Mouse (Mus musculus) E14TG2a.4 (cell line): ENCODE measurements at regions not wholly inside any gene's neighbourhood (a gene's known extent, or its start where the extent isn't known, plus 50 kb on each side); places are given as distances from the start of the nearest gene placed in this dataset.

Experiments used
- H3K27me3 ChIP-seq: 2 replicates; pipeline ENCODE4 v1.6.1; 2014; ENCODE audit warnings: low read length, control low read depth; ENCODE audit not compliant: insufficient read depth
- H3K36me3 ChIP-seq: 2 replicates; pipeline ENCODE4 v1.6.1; 2014; ENCODE audit warnings: low read length, control low read depth; ENCODE audit not compliant: insufficient read depth
- H3K4me1 ChIP-seq: replicated peaks from 2 replicates; pipeline ENCODE4 v1.6.1; 2014; ENCODE audit warnings: low read depth, low read length, control low read depth
- H3K4me3 ChIP-seq: replicated peaks from 2 replicates; pipeline ENCODE4 v1.5.1; 2014; ENCODE audit warnings: mild to moderate bottlenecking, low read length
- H3K9me3 ChIP-seq: 2 replicates; pipeline ENCODE4 v1.6.1; 2014; ENCODE audit warnings: low read length, control low read depth
- CTCF ChIP-seq: conservative IDR thresholded peaks from 2 replicates; pipeline ENCODE4 v1.5.1; 2014; ENCODE audit warnings: low read length
- NANOG ChIP-seq: IDR thresholded peaks from 2 replicates; pipeline ENCODE4 v1.6.1; 2014; ENCODE audit warnings: borderline replicate concordance, low read length, mixed read lengths
- POU5F1 ChIP-seq: IDR thresholded peaks from 2 replicates; pipeline ENCODE4 v1.6.1; 2014; ENCODE audit warnings: low read length, borderline replicate concordance

DNA sequence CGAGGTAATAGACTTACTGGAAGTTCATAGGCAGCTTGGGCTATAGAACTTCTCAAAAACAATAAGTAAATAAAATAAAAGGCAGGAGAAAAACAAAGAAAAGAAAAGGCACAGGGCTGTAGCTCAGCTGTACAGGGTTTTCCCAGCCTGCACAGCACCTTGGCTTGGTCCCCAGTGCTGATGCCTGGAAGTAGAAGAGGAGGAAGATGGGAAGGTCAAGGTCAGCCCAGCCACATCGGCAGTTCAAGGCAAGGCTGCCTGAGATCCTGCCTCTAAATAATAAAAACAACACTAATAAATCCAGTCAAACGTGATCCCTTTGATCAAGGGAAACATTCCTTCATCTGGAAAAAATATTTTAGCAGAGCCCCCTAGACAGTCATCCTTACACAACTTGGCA lies 103.1 kb downstream of the Cenpf start:
- H3K4me1 ChIP-seq: 0 out of 2 replicates have a peak, but pooled peaks cover 3% of the 10 kb centered on the region
- peaks cover 25% of the 10 kb centered on the region for H3K9me3 ChIP-seq
- TF ChIP-seq NANOG: no peak
- no peak for TF ChIP-seq POU5F1
- no peak for TF ChIP-seq CTCF
- no peak overlapping the region for H3K4me3 ChIP-seq
- peaks cover 6% of the 10 kb centered on the region; the same call in 1 of the 2 replicates for H3K27me3 ChIP-seq
- no peaks in the 10 kb centered on the region for H3K36me3 ChIP-seq

DNA sequence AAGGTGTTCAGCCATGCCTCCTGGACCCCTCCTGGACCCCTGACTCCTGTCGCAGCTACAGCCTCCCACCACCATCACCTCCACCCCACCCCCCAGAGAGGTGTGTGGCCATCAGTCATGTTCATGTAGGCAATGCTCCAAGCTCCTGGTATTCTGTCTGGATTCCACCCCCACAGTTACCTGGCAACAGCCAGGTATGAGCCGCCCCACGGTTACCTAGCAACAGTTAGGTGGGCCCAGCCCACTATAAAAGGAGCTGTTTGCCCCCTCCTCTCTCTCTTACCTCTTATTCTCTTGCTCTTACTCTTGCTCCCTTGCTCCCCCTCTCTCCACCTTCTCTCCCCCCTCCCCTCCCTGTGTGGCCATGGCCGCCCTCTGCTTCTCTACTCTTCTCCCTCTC lies 106.5 kb downstream of the Cenpf start:
- TF ChIP-seq NANOG: no peak
- no peak for TF ChIP-seq POU5F1
- no peak for TF ChIP-seq CTCF
- Histone ChIP-seq H3K36me3 (no peaks in the 10 kb centered on the region), H3K4me3 (peak overlapping the region; percentile 69), H3K9me3 (peaks cover 12% of the 10 kb centered on the region), H3K4me1 (peaks cover 11% of the 10 kb centered on the region), H3K27me3 (peaks cover 6% of the 10 kb centered on the region; the same call in 1 of the 2 replicates)

DNA sequence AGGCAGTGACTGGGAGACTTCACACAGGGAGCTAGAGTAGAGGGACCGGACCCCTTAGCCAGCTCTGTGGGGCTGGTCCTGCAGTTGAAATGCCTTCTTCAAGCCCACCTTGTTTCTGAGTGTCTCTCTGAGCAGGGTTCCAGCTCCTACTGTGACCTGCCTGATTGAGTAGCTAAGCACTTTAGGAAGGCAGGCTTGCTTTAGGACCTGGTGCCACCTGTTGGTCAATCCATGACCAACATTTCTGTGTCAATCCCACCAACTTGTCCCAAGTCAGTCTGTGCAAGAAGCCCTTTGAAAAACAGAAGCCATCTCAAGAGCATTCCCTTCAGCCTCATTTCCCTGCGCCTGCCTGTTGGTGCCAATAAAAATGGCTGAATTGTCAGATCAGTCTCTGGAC lies 108.5 kb downstream of the Cenpf start:
- Histone ChIP-seq H3K4me3 (no peak overlapping the region), H3K36me3 (no peaks in the 10 kb centered on the region)
- no peak for TF ChIP-seq POU5F1
- no peak for TF ChIP-seq NANOG
- 0 out of 2 replicates have a peak, but pooled peaks have one; percentile 7 for TF ChIP-seq CTCF

DNA sequence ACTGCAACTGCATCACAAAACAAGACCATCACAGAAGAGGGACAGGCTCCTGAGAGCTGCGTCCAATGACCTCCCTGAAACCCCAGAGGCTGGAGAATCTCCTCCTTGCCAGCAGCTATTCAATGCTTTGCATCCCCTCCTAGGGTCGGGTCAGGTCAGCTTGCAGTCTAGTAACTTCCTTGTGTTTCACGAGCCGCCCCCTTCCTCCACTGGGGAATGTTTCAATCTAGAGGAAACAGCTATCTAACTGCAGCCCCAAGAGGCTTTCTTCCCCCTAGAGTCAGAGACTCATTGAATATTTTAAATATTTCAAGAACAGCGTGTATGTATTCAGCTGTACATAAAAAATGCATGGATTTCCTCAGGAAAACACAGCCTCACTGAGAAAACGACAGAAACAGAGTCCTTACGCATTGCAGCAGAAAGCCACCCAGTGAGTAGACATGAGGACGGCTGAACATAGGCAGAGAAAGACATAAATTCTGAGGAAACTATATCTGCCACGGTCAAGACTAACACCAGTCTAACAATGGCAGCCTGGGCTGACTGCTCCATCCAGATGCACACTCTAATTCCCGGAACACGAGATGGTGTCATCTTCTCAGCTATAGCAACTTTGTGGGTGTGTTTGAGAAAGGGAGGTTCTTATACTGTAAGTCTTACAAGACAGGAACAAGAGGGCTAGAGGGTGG lies 111.4 kb downstream of the Cenpf start:
- Histone ChIP-seq H3K36me3 (no peaks in the 10 kb centered on the region), H3K4me3 (no peak overlapping the region), H3K4me1 (peaks cover 11% of the 10 kb centered on the region), H3K27me3 (no peaks in the 10 kb centered on the region), H3K9me3 (peaks cover 9% of the 10 kb centered on the region)
- TF ChIP-seq NANOG: no peak
- TF ChIP-seq CTCF: no peak
- no peak for TF ChIP-seq POU5F1

More for the DNA sequence above, 108.5 kb downstream of the Cenpf start:
- H3K27me3 ChIP-seq: no peaks in the 10 kb centered on the region
- peaks cover 12% of the 10 kb centered on the region for H3K9me3 ChIP-seq
- H3K4me1 ChIP-seq: peaks cover 11% of the 10 kb centered on the region

DNA sequence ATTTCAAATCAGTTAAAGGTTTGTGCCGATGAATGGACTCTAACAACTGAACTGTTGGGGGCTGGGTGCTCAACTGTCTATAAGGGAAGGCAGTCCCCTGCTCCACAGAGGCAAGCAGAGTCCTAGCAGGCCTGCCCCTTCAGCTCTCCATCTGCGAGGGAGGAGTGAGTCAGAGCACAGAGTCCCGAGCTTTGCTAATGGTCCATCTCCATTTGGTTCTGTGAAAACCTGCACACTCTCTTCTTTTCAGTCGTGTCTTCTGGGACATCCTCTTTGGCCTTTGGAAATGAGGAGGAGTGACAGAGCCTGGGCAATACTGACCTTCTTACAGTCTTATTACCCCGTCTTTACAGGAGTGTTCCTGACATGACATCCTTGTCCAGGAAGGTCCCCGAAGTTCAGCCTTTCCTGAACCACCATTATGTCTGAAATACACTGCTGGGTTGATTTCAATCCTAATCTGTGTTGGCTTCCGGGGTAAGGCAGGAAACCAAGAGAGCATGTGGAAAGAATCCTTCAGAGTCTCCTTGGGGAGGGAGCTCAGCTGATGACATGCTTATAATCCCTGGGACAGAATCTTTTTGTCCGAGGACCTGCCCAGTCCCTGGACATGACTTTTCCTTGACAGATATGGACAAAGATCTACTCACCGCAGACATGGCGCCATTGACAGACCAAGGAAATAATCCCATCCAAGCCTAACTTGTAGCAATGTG lies 112.2 kb downstream of the Cenpf start:
- Histone ChIP-seq H3K4me1 (peaks cover 8% of the 10 kb centered on the region), H3K36me3 (no peaks in the 10 kb centered on the region), H3K27me3 (no peaks in the 10 kb centered on the region), H3K4me3 (no peak overlapping the region), H3K9me3 (peaks cover 4% of the 10 kb centered on the region; the same call in 1 of the 2 replicates)
- TF ChIP-seq CTCF (no peak), NANOG (no peak), POU5F1 (no peak)

DNA sequence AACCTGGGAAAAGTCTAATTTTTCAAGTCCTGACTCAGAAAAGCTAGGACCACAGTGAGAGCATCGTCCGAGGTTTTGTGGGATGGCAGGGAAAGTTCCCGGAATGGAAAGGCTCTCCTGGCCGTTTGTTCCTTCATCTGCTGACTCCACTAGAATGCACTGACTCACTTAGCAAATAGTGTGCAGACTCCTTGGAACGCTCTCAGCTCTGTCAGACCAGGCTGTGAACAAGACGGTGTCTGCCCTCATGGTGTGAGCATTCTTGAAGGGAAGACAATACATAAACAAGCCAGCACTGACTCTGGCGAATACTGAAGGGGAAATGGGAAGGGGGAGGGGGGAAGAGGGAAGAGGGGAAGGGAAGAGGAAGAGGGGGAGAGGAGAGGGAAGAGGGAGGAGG lies 121.4 kb downstream of the Cenpf start:
- TF ChIP-seq NANOG: no peak
- H3K27me3 ChIP-seq: no peaks in the 10 kb centered on the region
- no peak overlapping the region for H3K4me3 ChIP-seq
- H3K36me3 ChIP-seq: no peaks in the 10 kb centered on the region
- no peaks in the 10 kb centered on the region for H3K4me1 ChIP-seq
- no peaks in the 10 kb centered on the region for H3K9me3 ChIP-seq

DNA sequence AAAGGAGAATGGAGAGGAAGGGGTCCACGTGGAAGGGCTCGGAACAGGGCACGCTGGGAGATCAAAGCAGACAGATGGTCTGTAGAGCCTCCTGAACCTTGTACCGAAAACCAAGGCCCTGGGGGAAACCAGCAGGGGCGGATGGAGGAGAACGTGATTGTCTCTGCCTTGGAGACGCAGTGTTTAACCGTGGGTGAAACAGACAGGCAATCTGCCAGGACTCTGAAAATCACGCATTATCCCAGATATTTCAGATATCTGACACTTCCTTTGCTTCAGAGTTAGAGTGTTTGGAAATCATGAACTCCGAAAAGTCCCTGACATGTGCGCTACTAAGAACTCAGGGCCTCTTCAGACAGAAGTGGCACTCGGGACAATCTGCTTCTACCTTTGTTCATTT lies 126.1 kb downstream of the Cenpf start:
- no peaks in the 10 kb centered on the region for H3K9me3 ChIP-seq
- TF ChIP-seq POU5F1 (no peak), NANOG (no peak), CTCF (no peak)
- H3K4me1 ChIP-seq: no peaks in the 10 kb centered on the region
- H3K4me3 ChIP-seq: no peak overlapping the region
- no peaks in the 10 kb centered on the region for H3K27me3 ChIP-seq
- no peaks in the 10 kb centered on the region for H3K36me3 ChIP-seq

DNA sequence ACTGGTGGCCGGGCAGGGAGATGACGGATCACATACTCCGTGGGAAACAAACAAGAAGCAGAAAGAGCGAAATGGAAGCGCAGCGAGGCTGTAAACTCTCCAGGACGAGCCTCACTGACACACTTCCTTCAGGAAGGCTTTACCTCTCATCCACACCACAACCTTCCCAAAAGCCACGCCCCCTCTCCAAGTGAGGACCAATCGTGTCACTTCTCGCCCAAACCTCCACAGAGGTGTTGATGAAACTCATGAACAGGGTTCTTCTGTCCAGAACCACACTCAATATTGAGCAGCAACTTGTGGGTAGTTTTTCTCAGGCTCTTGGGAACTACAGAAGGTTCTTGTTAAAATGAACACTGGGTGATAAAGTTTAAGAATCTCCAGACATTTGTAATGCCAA lies 127.3 kb downstream of the Cenpf start:
- Histone ChIP-seq H3K9me3 (peaks cover 4% of the 10 kb centered on the region), H3K36me3 (no peaks in the 10 kb centered on the region), H3K4me3 (no peak overlapping the region), H3K27me3 (no peaks in the 10 kb centered on the region), H3K4me1 (no peaks in the 10 kb centered on the region)
- TF ChIP-seq POU5F1 (no peak), NANOG (no peak), CTCF (no peak)

DNA sequence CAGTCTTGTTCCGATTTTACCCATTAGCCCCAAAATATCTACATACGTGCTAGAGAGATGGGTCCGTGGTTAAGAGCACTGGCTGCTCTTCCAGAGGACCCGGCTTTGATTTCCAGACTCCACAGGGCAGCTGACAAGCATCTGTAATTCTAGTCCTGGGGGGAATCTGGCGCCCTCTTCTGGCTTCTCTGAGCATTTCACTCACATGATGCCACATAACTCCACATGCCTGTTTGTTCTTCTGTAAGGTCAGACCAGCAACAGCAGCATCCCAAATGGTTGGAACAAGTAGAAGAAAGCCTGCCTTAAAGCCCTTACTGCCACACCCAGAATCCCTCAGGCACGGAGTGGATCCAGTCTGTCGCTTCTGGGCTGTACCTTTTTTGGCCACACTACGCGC lies 137.0 kb downstream of the Cenpf start:
- H3K27me3 ChIP-seq: 0 out of 2 replicates have a peak, but pooled peaks cover 5% of the 10 kb centered on the region
- 0 out of 2 replicates have a peak, but pooled peaks cover 2% of the 10 kb centered on the region for H3K4me1 ChIP-seq
- TF ChIP-seq CTCF (peak; percentile 60), POU5F1 (no peak)
- H3K9me3 ChIP-seq: peaks cover 5% of the 10 kb centered on the region
- H3K4me3 ChIP-seq: no peak overlapping the region
- no peaks in the 10 kb centered on the region for H3K36me3 ChIP-seq
